Mouse (Mus musculus): ENCODE data around the gene Clic1.

- no peak for TF ChIP-seq CTCF (IDR thresholded peaks at IDR 0.05; ENCODE audit: control insufficient read depth, insufficient read depth, insufficient read length)
- no peak for TF ChIP-seq CEBPB (IDR thresholded peaks at IDR 0.05; ENCODE audit: low read depth)
- TF ChIP-seq MAX (IDR thresholded peaks at IDR 0.05) = no peak
Measured at GRCm38 (mm10) chr17:35055691-35056495, 6.1 kb downstream of the Clic1 start.

Data from C2C12 (cell line).